Mouse (Mus musculus) forebrain, embryonic 10.5 days (tissue): ENCODE measurements around the gene Rhobtb3. TPM values are rescaled to one million over a fixed set of nuclear protein-coding genes. Genes with fewer than 3 reads are reported as not detected.
"Not testable (repeated sequence)": the region's sequence is repeated elsewhere in the genome, so short reads cannot be mapped to it uniquely, and the experiment has no call there.

Experiments
- DNase-seq: peaks from one replicate; pipeline ENCODE4 v3.0.0-alpha.2; 2017; ENCODE audit warnings: low spot score; ENCODE audit errors: extremely low spot score
- H3K27ac ChIP-seq: fragments of 300-500 bp; sonication (generic); 2 replicates; pipeline ENCODE4 v1.5.1; 2016; ENCODE audit warnings: mild to moderate bottlenecking
- H3K27me3 ChIP-seq: fragments of 300-500 bp; sonication (generic); 2 replicates; pipeline ENCODE4 v1.6.1; 2016; ENCODE audit warnings: mild to moderate bottlenecking; ENCODE audit not compliant: poor library complexity, severe bottlenecking
- H3K36me3 ChIP-seq: fragments of 300-500 bp; sonication (generic); replicated peaks from 2 replicates; pipeline ENCODE4 v1.6.1; 2016; ENCODE audit warnings: mild to moderate bottlenecking, moderate library complexity
- H3K4me1 ChIP-seq: fragments of 300-500 bp; sonication (generic); 2 replicates; pipeline ENCODE4 v1.6.1; 2016
- H3K4me3 ChIP-seq: fragments of 300-500 bp; sonication (generic); 2 replicates; pipeline ENCODE4 v1.5.1; 2016; ENCODE audit warnings: mild to moderate bottlenecking, moderate library complexity
- H3K9me3 ChIP-seq: fragments of 300-500 bp; sonication (generic); 2 replicates; pipeline ENCODE4 v1.6.1; 2016; ENCODE audit warnings: mild to moderate bottlenecking, moderate library complexity
- WGBS: fragments of 180-500 bp; shearing (Covaris S2); methylation state at CpG from one replicate; pipeline ENCODE4 v1.1.7; 2016; 5-methylcytosine and 5-hydroxymethylcytosine counted together
- polyA plus RNA-seq: library from polyadenylated mRNA; unstranded; fragments of >200 nt; fragmentation: Nextera tagmentation; extraction: Ambion mirVana; gene quantifications from 2 replicates; pipeline ENCODE4 v1.2.1, GENCODE M21; 2016

Rhobtb3 gene
- polyA plus RNA-seq, 1 experiment from 2014 or later: 44.4 TPM

DNA sequence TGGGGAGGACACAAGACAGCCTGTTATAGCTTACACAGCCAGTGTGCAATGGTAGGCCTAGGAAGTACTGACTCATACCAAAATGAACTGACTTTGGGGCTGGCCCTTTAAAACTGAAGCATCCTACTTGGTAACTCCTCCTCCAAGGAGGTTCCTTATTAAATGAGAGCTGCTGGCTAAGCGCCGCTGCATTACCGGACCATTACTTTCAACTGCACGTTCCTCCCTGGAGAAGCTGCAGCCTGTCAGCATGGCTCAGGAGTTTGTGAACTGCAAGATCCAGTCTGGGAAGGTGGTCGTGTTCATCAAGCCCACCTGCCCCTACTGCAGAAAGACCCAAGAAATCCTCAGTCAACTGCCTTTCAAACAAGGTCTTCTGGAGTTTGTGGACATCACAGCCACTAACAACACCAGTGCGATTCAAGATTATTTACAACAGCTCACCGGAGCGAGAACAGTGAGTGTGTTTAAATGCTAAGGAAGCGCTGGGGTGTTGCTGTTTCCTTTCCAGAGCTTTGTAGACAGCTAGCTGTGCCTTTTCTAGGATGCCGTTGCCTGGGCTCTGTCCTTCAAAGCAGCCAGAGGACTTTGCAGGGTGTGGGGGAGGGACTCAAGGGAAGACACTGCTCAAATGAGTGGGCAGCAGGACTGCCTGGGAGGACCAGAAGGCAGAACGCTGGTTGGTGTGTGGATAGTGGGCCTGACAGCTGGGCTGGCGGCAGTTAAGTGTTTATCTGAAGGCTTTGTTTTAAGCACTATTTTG is 103.8 kb downstream of the Rhobtb3 start, which contains the start of gene Glrx:
Gene Glrx, plus strand, starts transcription at position 150 of the 763 bp plus-strand sequence.
- H3K4me1 ChIP-seq: peaks cover 42% of the 10 kb centered on the region
- WGBS: 2% methylated on average over 12 of the region's 12 CpGs
- H3K9me3 ChIP-seq: no peaks in the 10 kb centered on the region
- H3K36me3 ChIP-seq: no peaks in the 10 kb centered on the region
- DNase-seq: peak; percentile 47
- no peaks in the 10 kb centered on the region for H3K27me3 ChIP-seq
- H3K4me3 ChIP-seq: peak within 1 kb of the TSS; percentile 49
- H3K27ac ChIP-seq: peak within 1 kb of the TSS; percentile 70

DNA sequence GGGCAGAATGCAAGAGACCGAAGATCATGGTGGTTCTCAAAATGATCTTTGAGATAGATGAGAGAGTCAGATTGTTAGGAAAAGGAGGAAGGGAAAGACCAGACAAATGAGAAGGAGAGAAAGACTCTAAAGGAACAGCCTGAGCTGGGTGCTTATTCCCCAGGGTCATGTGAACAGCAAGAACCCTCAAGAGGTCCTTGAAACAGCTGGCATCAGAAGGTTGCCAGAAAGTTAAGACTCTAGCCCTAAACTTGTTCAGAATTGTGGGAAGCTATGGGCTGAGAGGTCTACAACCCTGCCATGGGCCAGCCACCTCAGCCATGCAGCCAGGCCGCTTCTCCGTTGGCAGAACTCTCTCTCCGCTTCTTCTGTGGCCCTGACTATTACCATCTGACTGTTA is 105.2 kb downstream of the Rhobtb3 start:
- Histone ChIP-seq H3K4me3 (no peak overlapping the region), H3K9me3 (no peaks in the 10 kb centered on the region), H3K4me1 (peaks cover 42% of the 10 kb centered on the region), H3K27me3 (no peaks in the 10 kb centered on the region), H3K27ac (no peak overlapping the region), H3K36me3 (no peaks in the 10 kb centered on the region)
- DNase-seq: no peak
- 94% methylated on average over 4 of the region's 4 CpGs for WGBS

DNA sequence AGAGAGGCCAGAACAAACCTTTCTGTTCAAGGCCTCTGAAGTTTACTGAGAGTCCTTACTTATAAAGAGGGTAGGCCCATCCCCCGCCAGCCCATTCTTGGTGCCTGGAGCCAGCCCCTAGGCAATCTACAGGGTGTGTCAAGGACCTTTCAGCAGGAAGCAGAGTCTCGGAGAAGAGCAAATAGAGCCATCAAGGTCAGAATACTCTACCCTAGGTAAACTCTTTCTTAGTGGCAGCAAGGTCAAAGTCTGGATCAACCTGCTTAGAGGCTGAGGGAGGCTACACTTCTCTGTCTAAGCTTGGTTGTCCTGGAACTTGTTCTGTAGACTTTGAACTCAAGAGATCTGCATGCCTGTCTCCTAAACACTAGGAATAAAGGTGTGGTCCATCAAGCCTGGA is 108.3 kb downstream of the Rhobtb3 start:
- Histone ChIP-seq H3K27ac (no peak overlapping the region), H3K4me1 (peaks cover 17% of the 10 kb centered on the region), H3K4me3 (no peak overlapping the region), H3K27me3 (no peaks in the 10 kb centered on the region), H3K9me3 (no peaks in the 10 kb centered on the region), H3K36me3 (no peaks in the 10 kb centered on the region)
- WGBS: 76% methylated on average over 2 of the region's 2 CpGs
- no peak for DNase-seq

DNA sequence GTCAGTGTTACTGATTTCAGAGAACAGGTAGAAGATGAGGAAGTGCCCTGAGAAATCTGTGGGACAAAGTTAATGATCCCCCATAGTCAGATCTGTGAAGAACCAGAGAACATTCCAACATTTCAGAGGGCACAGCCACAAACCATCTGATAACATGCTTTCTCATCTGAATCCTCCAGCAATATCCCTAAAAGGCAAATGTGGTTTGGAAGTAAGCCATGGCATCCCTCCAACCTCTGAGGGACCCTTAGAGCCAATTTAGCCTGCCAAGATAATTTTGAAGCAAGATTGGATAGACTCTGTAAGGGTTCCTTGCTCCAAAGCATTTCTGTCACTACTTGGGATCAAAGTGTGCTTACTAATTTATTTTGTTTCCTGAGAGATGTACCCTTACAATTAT is 110.2 kb downstream of the Rhobtb3 start:
- Histone ChIP-seq H3K4me3 (no peak overlapping the region), H3K4me1 (no peaks in the 10 kb centered on the region), H3K9me3 (no peaks in the 10 kb centered on the region), H3K27me3 (no peaks in the 10 kb centered on the region), H3K36me3 (no peaks in the 10 kb centered on the region), H3K27ac (no peak overlapping the region)
- DNase-seq: no peak

DNA sequence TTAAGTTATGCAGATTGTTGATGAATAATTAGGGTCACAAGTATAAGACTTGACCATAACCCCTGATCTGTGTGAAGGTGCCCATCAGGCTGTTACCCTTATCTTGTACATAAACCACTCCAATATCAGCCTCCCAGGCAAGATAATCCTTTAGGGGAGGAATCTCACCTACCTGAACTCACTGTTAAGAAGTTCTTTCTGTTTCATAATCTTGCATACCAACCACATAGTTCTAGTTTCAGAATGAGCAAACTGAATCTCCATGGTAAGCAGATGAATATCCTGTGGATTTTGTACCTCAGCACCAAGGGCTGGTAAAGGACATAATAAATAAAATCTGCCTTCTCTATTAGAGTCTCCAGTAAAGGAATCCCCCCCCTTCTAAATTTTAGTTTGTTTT is 111.0 kb downstream of the Rhobtb3 start:
- no peaks in the 10 kb centered on the region for H3K36me3 ChIP-seq
- H3K27me3 ChIP-seq: no peaks in the 10 kb centered on the region
- H3K9me3 ChIP-seq: no peaks in the 10 kb centered on the region
- no peak for DNase-seq
- H3K27ac ChIP-seq: no peak overlapping the region
- no peaks in the 10 kb centered on the region for H3K4me1 ChIP-seq
- H3K4me3 ChIP-seq: no peak overlapping the region

DNA sequence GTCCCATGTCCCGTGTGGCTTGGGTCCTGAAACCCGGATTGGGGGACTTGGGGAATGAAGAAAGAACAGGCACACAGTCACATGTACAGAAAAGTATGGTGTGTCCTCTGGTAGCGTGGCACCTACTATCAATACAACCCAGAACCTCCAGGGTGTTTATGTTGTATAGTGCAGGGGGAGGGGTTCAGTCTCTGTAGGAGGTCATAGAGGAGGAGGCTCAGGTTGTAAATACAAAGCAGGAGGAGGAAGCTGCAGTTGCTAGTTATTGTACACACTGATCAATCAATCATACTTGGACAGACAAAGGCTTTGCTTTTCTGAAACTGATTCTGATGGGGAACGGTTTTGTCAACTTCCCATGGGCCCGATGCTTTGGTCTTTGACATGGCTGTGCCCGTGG is 112.0 kb downstream of the Rhobtb3 start:
- Histone ChIP-seq H3K36me3 (no peaks in the 10 kb centered on the region), H3K4me1 (no peaks in the 10 kb centered on the region), H3K9me3 (no peaks in the 10 kb centered on the region), H3K27ac (no peak overlapping the region), H3K4me3 (no peak overlapping the region), H3K27me3 (no peaks in the 10 kb centered on the region)
- 86% methylated on average over 6 of the region's 6 CpGs for WGBS
- DNase-seq: no peak

DNA sequence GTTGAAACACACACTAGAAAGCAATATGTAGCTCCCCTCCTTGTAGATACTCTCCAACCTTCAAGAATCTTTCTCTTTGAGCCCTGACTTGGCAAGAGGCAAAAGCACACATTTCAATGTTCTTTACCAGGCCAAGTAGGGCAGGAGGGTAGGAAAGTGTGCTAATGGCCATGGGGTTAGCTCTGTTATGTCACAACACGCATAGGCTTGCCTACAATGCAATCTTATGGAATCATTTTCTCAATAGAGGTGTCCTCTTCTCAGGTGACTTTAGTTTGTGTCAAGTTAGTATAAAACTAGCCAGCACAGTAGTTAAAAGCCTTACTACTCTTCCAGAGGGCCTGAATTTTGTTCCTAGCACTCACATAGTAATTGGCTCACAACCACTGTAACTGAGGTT is 113.0 kb downstream of the Rhobtb3 start:
- H3K9me3 ChIP-seq: no peaks in the 10 kb centered on the region
- H3K27ac ChIP-seq: no peak overlapping the region
- H3K4me3 ChIP-seq: no peak overlapping the region
- H3K27me3 ChIP-seq: no peaks in the 10 kb centered on the region
- 95% methylated on average over 1 of the region's 1 CpGs for WGBS
- no peaks in the 10 kb centered on the region for H3K4me1 ChIP-seq
- no peaks in the 10 kb centered on the region for H3K36me3 ChIP-seq
- no peak for DNase-seq

DNA sequence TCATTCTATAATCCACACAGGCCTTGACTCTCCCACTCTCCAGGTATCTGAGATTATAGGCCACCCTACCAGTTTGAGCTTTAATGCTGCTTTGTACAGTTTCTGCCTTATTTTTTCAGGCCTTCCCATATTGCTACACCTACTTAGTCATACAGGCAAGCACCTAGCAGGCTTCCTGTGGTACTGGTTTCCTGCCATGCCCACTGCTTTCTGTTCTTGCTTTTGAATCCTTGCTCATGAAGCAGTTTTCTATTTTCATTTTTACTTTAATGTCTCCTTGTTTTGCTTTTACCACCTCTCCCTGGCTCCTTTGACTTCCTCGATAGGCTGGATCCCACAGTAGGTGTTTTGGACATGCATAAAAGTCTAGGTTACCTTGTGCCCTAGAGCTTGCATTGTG is 118.3 kb downstream of the Rhobtb3 start:
- no peaks in the 10 kb centered on the region for H3K9me3 ChIP-seq
- 95% methylated on average over 1 of the region's 1 CpGs for WGBS
- H3K27ac ChIP-seq: no peak overlapping the region
- no peaks in the 10 kb centered on the region for H3K27me3 ChIP-seq
- no peak overlapping the region for H3K4me3 ChIP-seq
- no peaks in the 10 kb centered on the region for H3K4me1 ChIP-seq
- no peaks in the 10 kb centered on the region for H3K36me3 ChIP-seq
- no peak for DNase-seq

DNA sequence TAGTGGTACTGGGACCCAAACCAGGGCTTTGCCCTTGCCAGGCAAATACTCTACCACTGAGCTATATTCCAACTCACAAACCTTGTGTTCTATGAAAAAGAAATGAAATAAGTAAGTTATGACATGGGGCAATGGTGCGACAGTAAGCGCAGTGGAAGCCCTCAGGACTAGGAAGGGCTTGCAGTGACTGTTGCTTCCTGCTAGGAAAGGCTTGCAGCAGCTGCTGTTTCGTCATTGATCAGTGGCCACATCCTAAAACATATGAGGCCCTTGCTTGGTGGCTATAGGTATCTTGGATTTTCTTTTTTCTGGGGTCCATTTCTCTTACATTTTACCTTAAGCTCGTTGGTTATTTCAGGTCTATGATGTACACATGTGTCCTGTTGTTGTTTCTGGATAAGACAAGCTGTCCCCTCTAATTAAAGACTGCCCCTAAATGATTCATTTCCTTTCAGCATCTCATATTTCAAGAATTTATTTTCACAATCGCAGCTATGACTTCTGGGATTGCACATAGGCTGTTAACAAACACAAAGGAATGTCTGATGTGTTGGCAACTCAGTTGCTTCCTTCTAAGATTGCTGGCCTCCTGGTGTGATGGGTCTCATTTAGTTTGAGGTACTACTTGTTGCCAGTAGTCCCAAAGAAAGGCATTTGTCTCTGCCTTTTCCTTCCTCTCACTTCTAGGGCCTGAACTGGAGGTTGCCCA is 119.0 kb downstream of the Rhobtb3 start:
- DNase-seq: no peak
- H3K4me3 ChIP-seq: no peak overlapping the region
- H3K36me3 ChIP-seq: no peaks in the 10 kb centered on the region
- H3K27ac ChIP-seq: no peak overlapping the region
- 85% methylated on average over 5 of the region's 5 CpGs for WGBS
- no peaks in the 10 kb centered on the region for H3K27me3 ChIP-seq
- H3K4me1 ChIP-seq: no peaks in the 10 kb centered on the region
- H3K9me3 ChIP-seq: no peaks in the 10 kb centered on the region

DNA sequence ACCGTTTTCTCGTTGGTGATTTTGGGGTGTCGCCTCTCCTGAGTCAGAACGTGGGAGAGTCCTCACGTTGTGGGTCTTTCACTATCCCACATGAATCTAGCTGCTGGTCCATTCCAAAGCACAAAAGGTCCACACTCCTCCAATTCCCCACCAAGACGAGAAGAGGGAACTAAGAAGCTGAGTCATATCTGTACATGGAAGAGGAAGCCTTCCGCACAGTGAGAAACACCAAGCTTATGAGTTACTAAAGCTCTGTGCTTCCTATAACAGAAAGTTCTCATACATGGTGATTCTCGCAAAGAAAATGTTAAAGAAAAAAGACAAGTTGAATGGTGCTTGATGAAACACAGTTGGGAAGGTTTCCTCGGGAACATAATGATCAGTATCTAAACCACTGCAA is 120.5 kb downstream of the Rhobtb3 start:
- H3K27ac ChIP-seq: no peak overlapping the region

DNA sequence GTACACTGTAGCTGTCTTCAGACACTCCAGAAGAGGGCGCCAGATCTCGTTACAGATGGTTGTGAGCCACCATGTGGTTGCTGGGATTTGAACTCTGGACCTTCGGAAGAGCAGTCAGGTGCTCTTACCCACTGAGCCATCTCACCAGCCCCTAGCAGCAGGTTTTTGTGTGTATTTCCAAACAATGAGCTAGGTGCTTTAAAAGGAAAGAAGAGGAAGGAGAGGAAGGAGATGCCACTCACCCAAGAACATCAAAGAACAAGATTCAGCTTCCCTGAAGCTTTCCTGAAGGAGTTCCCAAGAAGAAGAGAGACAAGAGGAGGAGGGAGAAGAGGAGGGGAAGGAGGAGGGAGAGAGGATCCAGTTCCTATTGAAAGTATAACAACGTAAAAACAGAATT is 121.4 kb downstream of the Rhobtb3 start:
- not testable (repeated sequence) for H3K4me3 ChIP-seq, DNase-seq, H3K9me3 ChIP-seq, H3K27ac ChIP-seq, H3K27me3 ChIP-seq, H3K36me3 ChIP-seq
- peaks cover 13% of the 10 kb centered on the region for H3K4me1 ChIP-seq
- WGBS: 85% methylated on average over 4 of the region's 4 CpGs

More for the DNA sequence above, 120.5 kb downstream of the Rhobtb3 start:
- no peaks in the 10 kb centered on the region for H3K27me3 ChIP-seq
- H3K36me3 ChIP-seq: no peaks in the 10 kb centered on the region
- DNase-seq: no peak
- 90% methylated on average over 9 of the region's 9 CpGs for WGBS
- H3K9me3 ChIP-seq: no peaks in the 10 kb centered on the region
- no peak overlapping the region for H3K4me3 ChIP-seq
- peaks cover 9% of the 10 kb centered on the region for H3K4me1 ChIP-seq

DNA sequence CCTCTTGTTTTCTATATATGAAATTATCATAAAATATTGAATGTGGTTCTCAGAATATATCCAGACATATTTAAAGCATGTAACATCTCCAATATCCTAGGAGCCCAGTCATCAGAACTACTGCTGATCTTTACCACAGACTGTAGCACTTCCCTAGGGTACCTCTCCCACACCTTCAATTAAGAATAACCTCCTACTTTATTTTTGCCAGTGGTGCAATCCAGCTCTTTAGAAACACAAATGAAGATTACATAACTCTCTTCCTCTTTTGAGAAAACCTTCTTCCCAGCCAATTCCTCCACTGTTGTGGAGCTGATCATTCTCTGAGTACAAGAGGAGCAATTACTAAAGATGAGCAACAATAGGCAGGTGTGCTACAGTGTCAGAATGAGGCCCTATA is 123.8 kb downstream of the Rhobtb3 start:
- no peaks in the 10 kb centered on the region for H3K27me3 ChIP-seq
- peaks cover 13% of the 10 kb centered on the region for H3K4me1 ChIP-seq
- no peak overlapping the region for H3K27ac ChIP-seq
- no peaks in the 10 kb centered on the region for H3K36me3 ChIP-seq
- H3K9me3 ChIP-seq: no peaks in the 10 kb centered on the region
- no peak overlapping the region for H3K4me3 ChIP-seq
- no peak for DNase-seq
